Mouse (Mus musculus) cortical plate, adult 2 months (tissue): ENCODE measurements around the gene Fgf14.

Source experiments
- CTCF ChIP-seq: fragments of 200-500 bp; IDR thresholded peaks from 2 replicates; pipeline ENCODE4 v1.5.1; 2011; ENCODE audit warnings: mild to moderate bottlenecking, control low read depth, low read length; ENCODE audit not compliant: insufficient read depth; ENCODE audit errors: extremely low read depth
- POLR2A ChIP-seq: fragments of 200-500 bp; IDR thresholded peaks from 2 replicates; pipeline ENCODE4 v1.6.1; 2011; ENCODE audit warnings: mild to moderate bottlenecking, low read length, control low read depth; ENCODE audit not compliant: insufficient read depth; ENCODE audit errors: extremely low read depth

DNA sequence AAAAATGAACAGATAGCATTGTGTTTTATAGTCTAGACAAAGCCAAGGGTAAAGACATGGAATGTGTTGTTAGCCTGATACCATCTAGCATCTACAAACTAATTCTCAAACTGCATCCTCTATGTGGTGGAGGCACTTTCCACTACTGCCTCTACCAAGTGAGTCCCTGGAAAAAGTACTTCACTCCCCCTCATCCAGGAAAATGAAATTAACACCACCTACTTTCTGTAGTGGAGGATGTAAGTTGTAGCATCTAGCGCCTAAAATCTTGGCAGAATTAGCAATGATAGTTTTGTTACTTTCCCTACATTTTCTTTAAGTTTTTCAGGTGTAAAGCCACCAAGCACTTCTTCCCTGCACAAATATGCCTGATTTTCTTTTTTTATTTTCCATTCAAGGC lies 496.7 kb downstream of the Fgf14 start:
- TF ChIP-seq CTCF (no peak), POLR2A (no peak)
